Mouse (Mus musculus): ENCODE measurements around the gene Gpr152.

DNA sequence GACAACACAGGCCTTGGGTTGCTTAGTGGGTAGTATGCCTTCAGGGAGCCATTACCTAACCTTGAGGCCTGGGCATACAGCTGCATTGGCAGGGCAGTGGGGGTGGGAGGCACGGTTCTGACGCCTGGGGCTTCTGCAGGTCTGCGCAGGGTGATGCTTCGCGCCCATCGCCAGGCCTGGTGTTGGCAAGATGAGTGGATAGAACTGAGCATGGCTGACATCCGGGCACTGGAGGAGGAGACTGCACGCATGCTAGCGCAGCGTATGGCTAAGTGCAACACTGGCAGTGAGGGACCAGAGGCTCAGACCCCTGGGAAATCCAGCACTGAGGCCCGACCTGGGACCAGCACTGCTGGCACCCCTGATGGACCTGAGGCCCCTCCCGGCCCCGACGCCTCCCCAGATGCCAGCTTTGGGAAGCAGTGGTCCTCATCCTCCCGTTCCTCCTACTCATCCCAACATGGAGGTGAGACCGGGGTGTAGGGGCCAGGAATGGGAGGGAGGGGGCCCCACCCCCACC is 34.9 kb upstream of the Gpr152 start:
- TF ChIP-seq CTCF (IDR thresholded peaks at IDR 0.05; ENCODE audit: low read depth), result no peak
- no peak for TF ChIP-seq EP300 (IDR thresholded peaks at IDR 0.05; ENCODE audit: low read depth)

Measured in liver, postnatal 0 days (tissue).